ENCODE assay signal across 26 mouse cellular contexts in the genomic region with DNA sequence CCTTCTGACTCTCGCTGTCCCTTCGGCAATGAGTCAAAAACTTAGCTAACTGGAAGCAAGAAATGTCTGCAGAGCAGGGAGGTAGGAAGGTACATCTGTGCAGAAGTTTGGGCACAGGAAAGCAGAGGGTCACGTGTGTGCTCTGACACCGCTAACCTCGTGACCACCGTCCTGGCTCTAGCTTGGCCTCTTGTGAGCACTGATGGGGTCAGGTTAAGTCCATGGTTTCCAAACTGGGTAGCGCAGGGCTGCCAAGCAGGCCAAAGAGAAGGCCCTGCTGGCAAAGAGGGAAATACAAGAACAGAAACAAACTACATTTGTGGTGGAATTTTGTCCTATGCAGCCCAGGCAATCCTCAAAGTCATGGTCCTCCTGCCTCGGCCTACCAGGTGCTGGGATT. TPM values are rescaled to one million over a fixed set of nuclear protein-coding genes. Genes with fewer than 3 reads are reported as not detected.
DNase-seq lines count a peak whose midpoint lies in the region; ATAC-seq and TF ChIP-seq lines count a peak whose summit lies in the region.
"Had no signal": no experiment of that assay in that cellular context is flagged by ENCODE, and none has a peak within 500 bp of the region (broad histone marks: within the 10 kb centered on the region; RNA-seq: fewer than 3 reads in every experiment).

No protein-coding gene starts in this region.

- ATAC-seq in liver, embryonic 12.5 days = no peak
- ATAC-seq: forebrain, embryonic 16.5 days; inflammation-experienced regulatory T-cells, adult 6 months had no signal

- no peak for TF ChIP-seq POLR2A in heart, adult 2 months (IDR thresholded peaks at IDR 0.05; ENCODE audit: insufficient read depth, low read depth, low read length)
- no peak for TF ChIP-seq POLR2A in liver, adult 2 months (IDR thresholded peaks at IDR 0.05; ENCODE audit: extremely low read depth, insufficient read depth, low read length)

- no peaks in the 10 kb centered on the region for H3K4me1 ChIP-seq in heart, adult 2 months (ENCODE audit: control insufficient read depth, insufficient read depth, low read length)
- H3K4me1 ChIP-seq in heart, embryonic 10.5 days = no peaks in the 10 kb centered on the region
- no peaks in the 10 kb centered on the region for H3K4me1 ChIP-seq in liver, adult 2 months (ENCODE audit: control insufficient read depth, insufficient read depth, low read length)
- H3K4me1 ChIP-seq in liver, embryonic 12.5 days = no peaks in the 10 kb centered on the region
- H3K4me1 ChIP-seq: hindbrain, embryonic 10.5 days; hindbrain, embryonic 15.5 days; limb, embryonic 10.5 days; limb, embryonic 15.5 days; liver, embryonic 15.5 days had no signal

- no peak overlapping the region for H3K4me3 ChIP-seq in gastrocnemius, adult 2 months
- no peak overlapping the region for H3K4me3 ChIP-seq in heart, adult 2 months
- H3K4me3 ChIP-seq in heart, embryonic 10.5 days = no peak overlapping the region
- H3K4me3 ChIP-seq in liver, adult 2 months (ENCODE audit: insufficient read depth, low read depth, low read length) = no peak overlapping the region
- no peak overlapping the region for H3K4me3 ChIP-seq in liver, embryonic 12.5 days
- H3K4me3 ChIP-seq: erythroblast, embryonic 14.5 days; hindbrain, embryonic 10.5 days; hindbrain, embryonic 15.5 days; limb, embryonic 10.5 days; limb, embryonic 15.5 days; liver, embryonic 15.5 days had no signal

- DNase-seq in gastrocnemius, adult 2 months = peak; percentile 81
- no peak for DNase-seq in gastrocnemius, postnatal 10 days
- peak in 1 of 2 experiments; percentile 41 for DNase-seq in heart, adult 2 months
- no peak for DNase-seq in heart, embryonic 10.5 days (ENCODE audit: low spot score)
- DNase-seq in liver, adult 2 months (ENCODE audit: extremely low read depth, low read depth, low spot score) = peak; percentile 93
- peak; percentile 69 for DNase-seq in skeletal muscle tissue, adult 2 months (ENCODE audit: low read depth, low spot score)
- DNase-seq in left cerebral cortex, postnatal 4 days = no peak
- DNase-seq: B cell, adult 2 months; cerebellum, adult 18-20 months; cerebellum, postnatal 10 days; kidney, adult 18-20 months; layer of hippocampus, postnatal 36 days; lung, embryonic 14.5 days; lung, postnatal 14 days; midbrain, embryonic 14.5 days; thymus, postnatal 14 days had no signal

- H3K4me2 ChIP-seq in liver, embryonic 12.5 days = no peak overlapping the region
- H3K4me2 ChIP-seq: hindbrain, embryonic 15.5 days; limb, embryonic 15.5 days; liver, embryonic 15.5 days; lung, embryonic 14.5 days had no signal

- no peaks in the 10 kb centered on the region for H3K9me3 ChIP-seq in heart, embryonic 10.5 days
- no peaks in the 10 kb centered on the region for H3K9me3 ChIP-seq in liver, embryonic 12.5 days (replicated peaks)
- H3K9me3 ChIP-seq: hindbrain, embryonic 10.5 days; hindbrain, embryonic 15.5 days; limb, embryonic 10.5 days; limb, embryonic 15.5 days; liver, embryonic 15.5 days had no signal

- no peak overlapping the region for H3K9ac ChIP-seq in heart, adult 2 months (ENCODE audit: low read depth, low read length)
- H3K9ac ChIP-seq in liver, adult 2 months (ENCODE audit: low read depth, low read length) = no peak overlapping the region
- no peak overlapping the region for H3K9ac ChIP-seq in liver, embryonic 12.5 days
- H3K9ac ChIP-seq: hindbrain, embryonic 15.5 days; limb, embryonic 15.5 days; liver, embryonic 15.5 days; lung, embryonic 14.5 days had no signal

- H3K79me2 ChIP-seq in heart, adult 2 months (replicated peaks; ENCODE audit: control insufficient read depth, insufficient read depth, low read length) = no peaks in the 10 kb centered on the region
- H3K79me2 ChIP-seq in liver, adult 2 months (ENCODE audit: control insufficient read depth, insufficient read depth, low read length) = no peaks in the 10 kb centered on the region

- no peaks in the 10 kb centered on the region for H3K27me3 ChIP-seq in heart, adult 2 months (ENCODE audit: control insufficient read depth, insufficient read depth, low read length)
- H3K27me3 ChIP-seq in heart, embryonic 10.5 days (ENCODE audit: insufficient read depth, poor library complexity, severe bottlenecking) = no peaks in the 10 kb centered on the region
- no peaks in the 10 kb centered on the region for H3K27me3 ChIP-seq in liver, adult 2 months (ENCODE audit: control insufficient read depth, insufficient read depth, low read length)
- H3K27me3 ChIP-seq in liver, embryonic 12.5 days (replicated peaks) = no peaks in the 10 kb centered on the region
- H3K27me3 ChIP-seq: hindbrain, embryonic 15.5 days; limb, embryonic 15.5 days; liver, embryonic 15.5 days had no signal

- intact Hi-C loops in gastrocnemius, adult 2 months (cut with DNase I) = no loop called here
- intact Hi-C loops in heart, adult 2 months (cut with DNase I) = no loop called here
- intact Hi-C loops in left cerebral cortex, postnatal 4 days (cut with DNase I) = no loop called here

- 87% methylated on average over 8 of the region's 8 CpGs for WGBS in heart, adult 2 months
- WGBS in heart, embryonic 10.5 days = 91% methylated on average over 8 of the region's 8 CpGs
- 72% methylated on average over 8 of the region's 8 CpGs for WGBS in liver, adult 2 months
- WGBS in liver, embryonic 12.5 days (ENCODE audit: insufficient replicate concordance) = 84% methylated on average over 8 of the region's 8 CpGs

- H3K36me3 ChIP-seq in heart, adult 2 months (ENCODE audit: control insufficient read depth, insufficient read depth, low read length) = no peaks in the 10 kb centered on the region
- H3K36me3 ChIP-seq in heart, embryonic 10.5 days = peaks cover 76% of the 10 kb centered on the region
- peaks cover 24% of the 10 kb centered on the region for H3K36me3 ChIP-seq in liver, adult 2 months (ENCODE audit: control insufficient read depth, insufficient read depth, low read length)
- H3K36me3 ChIP-seq in liver, embryonic 12.5 days = peaks cover 80% of the 10 kb centered on the region

- 0 out of 2 replicates have a peak, but pooled peaks have one; percentile 18 for TF ChIP-seq EP300 in heart, adult 2 months (IDR thresholded peaks at IDR 0.05; ENCODE audit: insufficient read depth, low read depth, low read length)

- H3K27ac ChIP-seq in gastrocnemius, adult 2 months = peak overlapping the region; percentile 58
- no peak overlapping the region for H3K27ac ChIP-seq in heart, adult 2 months
- no peak overlapping the region for H3K27ac ChIP-seq in heart, embryonic 10.5 days
- H3K27ac ChIP-seq in liver, adult 2 months (replicated peaks; ENCODE audit: insufficient read depth, low read depth, low read length) = no peak overlapping the region
- no peak overlapping the region for H3K27ac ChIP-seq in liver, embryonic 12.5 days
- H3K27ac ChIP-seq: hindbrain, embryonic 10.5 days; hindbrain, embryonic 15.5 days; kidney, postnatal 0 days; limb, embryonic 10.5 days; limb, embryonic 15.5 days; liver, embryonic 15.5 days had no signal

- TF ChIP-seq CTCF in gastrocnemius, adult 2 months (IDR thresholded peaks at IDR 0.05) = no peak
- no peak for TF ChIP-seq CTCF in heart, adult 2 months (IDR thresholded peaks at IDR 0.05)
- no peak for TF ChIP-seq CTCF in liver, adult 2 months (IDR thresholded peaks at IDR 0.05; ENCODE audit: low read depth, low read length)

RNA-seq across cellular contexts. Expression of a gene that starts 30.7 kb away (rescaled TPM):
- total RNA-seq in gastrocnemius, adult 2 months (2021) = 10 to 100 TPM; 35.2 to 43.2 TPM
- 10 to 100 TPM; 50.2 to 56.3 TPM for total RNA-seq in gastrocnemius, postnatal 10 days (2021)
- 10 to 100 TPM; 71.5 to 80.0 TPM for total RNA-seq in heart, adult 2 months (2021)
- 35.2 and 59.7 TPM in 2 replicates for polyA plus RNA-seq in heart, adult 2 months (2012; rRNA removed)
- polyA plus RNA-seq in heart, embryonic 10.5 days (2016; fragmentation: Nextera tagmentation; extraction: Ambion mirVana) = 31.7 and 43.8 TPM in 2 replicates
- total RNA-seq in liver, adult 2 months (2014; rRNA removed) = 25.8 and 33.2 TPM in 2 replicates
- 20.1 and 20.8 TPM in 2 replicates for polyA plus RNA-seq in liver, adult 2 months (2012; rRNA removed)
- polyA plus RNA-seq in liver, embryonic 12.5 days (2016; fragmentation: Nextera tagmentation; extraction: Ambion mirVana) = 32.7 and 34.1 TPM in 2 replicates
- 10 to 100 TPM; 28.8 to 29.8 TPM for total RNA-seq in left cerebral cortex, postnatal 4 days (2021)

RNA-seq across cellular contexts. Expression of a gene that starts 33.5 kb away (rescaled TPM):
- total RNA-seq in gastrocnemius, adult 2 months (2021) = 10 to 100 TPM; 14.7 to 23.0 TPM
- total RNA-seq in gastrocnemius, postnatal 10 days (2021) = 10 to 100 TPM; 21.8 to 22.6 TPM
- 10 to 100 TPM; 27.8 to 29.6 TPM for total RNA-seq in heart, adult 2 months (2021)
- polyA plus RNA-seq in heart, adult 2 months (2012; rRNA removed) = 26.3 and 36.6 TPM in 2 replicates
- 38.5 and 39.9 TPM in 2 replicates for polyA plus RNA-seq in heart, embryonic 10.5 days (2016; fragmentation: Nextera tagmentation; extraction: Ambion mirVana)
- total RNA-seq in liver, adult 2 months (2014; rRNA removed) = 80.5 and 81.5 TPM in 2 replicates
- polyA plus RNA-seq in liver, adult 2 months (2012; rRNA removed) = 86.5 and 99.0 TPM in 2 replicates
- 19.2 and 19.9 TPM in 2 replicates for polyA plus RNA-seq in liver, embryonic 12.5 days (2016; fragmentation: Nextera tagmentation; extraction: Ambion mirVana)
- 10 to 100 TPM; 51.3 to 53.3 TPM for total RNA-seq in left cerebral cortex, postnatal 4 days (2021)

Comparison
In these comparisons a context has a peak if more than half of its experiments do, and no peak if none do; other contexts are left out.
1. DNase-seq: peak in gastrocnemius, adult 2 months (single experiment), liver, adult 2 months (single experiment) and skeletal muscle tissue, adult 2 months (single experiment); none in gastrocnemius, postnatal 10 days (single experiment), heart, embryonic 10.5 days (single experiment) and left cerebral cortex, postnatal 4 days (single experiment).